Mouse (Mus musculus): ENCODE data around the gene Anxa7. TPM values are rescaled to one million over a fixed set of nuclear protein-coding genes. Genes with fewer than 3 reads are reported as not detected.

The Anxa7 gene
- total and polyA plus RNA-seq, 3 experiments: 60.2 to 99.3 (median 89.2) TPM

- Histone ChIP-seq H3K4me2 (ENCODE audit: insufficient read depth, low read depth, poor library complexity, severe bottlenecking) (no peak overlapping the region), H3K27ac (ENCODE audit: insufficient read depth, low read depth) (no peak overlapping the region), H3K4me1 (ENCODE audit: control insufficient read depth in 1 of 2, insufficient read depth in 2 of 2) (peaks cover 0 to 11% of the 10 kb centered on the region in 2 experiments; a peak in 2 of 4 replicates), H3K4me3 (replicated peaks in 1 of 3; ENCODE audit: low read depth in 2 of 3, low read length in 2 of 3, poor library complexity in 1 of 3) (no peak overlapping the region), H3K9ac (ENCODE audit: insufficient read depth, low read depth) (no peak overlapping the region), H3K9me3 (replicated peaks; ENCODE audit: low read length) (peaks cover 3% of the 10 kb centered on the region), H3K27me3 (replicated peaks) (no peaks in the 10 kb centered on the region), H3K36me3 (replicated peaks in 1 of 2; ENCODE audit: control insufficient read depth in 1 of 2, insufficient read depth in 1 of 2, low read length in 1 of 2) (no peaks in the 10 kb centered on the region), H3K79me2 (replicated peaks; ENCODE audit: control insufficient read depth, extremely low read depth, insufficient read depth, poor library complexity, severe bottlenecking) (no peaks in the 10 kb centered on the region)
- no peak for DNase-seq (ENCODE audit: extremely low read depth)
- dilution Hi-C loops (cut with MboI; ENCODE audit: extremely low pct_ligation_motif_present, extremely low pct_unique_long_range_greater_than_20kb, low sequenced_read_pairs): no loop called here
- TF ChIP-seq MAX (IDR thresholded peaks at IDR 0.05; ENCODE audit: low read length) (no peak), ZKSCAN1 (IDR thresholded peaks at IDR 0.05; ENCODE audit: borderline replicate concordance, low read depth, low read length) (no peak), SIN3A (IDR thresholded peaks at IDR 0.05; ENCODE audit: low read length) (no peak), ZNF384 (IDR thresholded peaks at IDR 0.05; ENCODE audit: low read depth, low read length) (no peak), POLR2A (IDR thresholded peaks at IDR 0.05; ENCODE audit: low read depth, low read length) (no peak), SMC3 (IDR thresholded peaks at IDR 0.05; ENCODE audit: low read depth, low read length) (no peak)
- in situ Hi-C loops (cut with MboI; ENCODE audit: low pct_ligation_motif_present, low pct_unique_long_range_greater_than_20kb, low sequenced_read_pairs): no loop called here
These were observed 32.7 kb downstream of the Anxa7 start for GRCm38 (mm10) chr14:20447209-20447608.

DNA sequence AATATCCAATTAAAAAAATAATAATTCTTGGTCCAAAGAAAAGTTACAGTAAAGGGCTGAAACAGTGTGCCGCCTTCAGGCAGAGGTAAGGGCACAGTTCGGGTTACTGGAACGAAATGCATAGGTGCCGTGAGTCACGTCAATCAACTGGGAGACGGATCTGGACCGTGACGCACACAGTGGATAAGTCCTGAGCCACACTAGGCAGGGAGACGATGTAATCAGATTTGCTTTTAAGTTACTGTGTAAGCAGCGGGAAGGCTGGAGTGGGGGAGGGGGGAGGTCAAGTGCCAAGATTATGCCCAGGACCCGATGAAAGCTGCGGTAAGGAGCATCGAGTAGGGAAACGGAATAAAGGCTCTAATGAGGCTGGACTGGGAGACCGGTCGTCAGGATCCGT lies 37.7 kb downstream of the Anxa7 start:
- no peaks in the 10 kb centered on the region for H3K27me3 ChIP-seq (replicated peaks)
- TF ChIP-seq E2F4 (IDR thresholded peaks at IDR 0.05; ENCODE audit: insufficient replicate concordance, low read depth, low read length): no peak
- no peak for TF ChIP-seq ZMIZ1 (IDR thresholded peaks at IDR 0.05; ENCODE audit: low read depth, low read length)
- no peak for TF ChIP-seq SIN3A (IDR thresholded peaks at IDR 0.05; ENCODE audit: low read length)
- TF ChIP-seq IRF4 (IDR thresholded peaks at IDR 0.05; ENCODE audit: low read depth, low read length): no peak
- TF ChIP-seq NRF1 (IDR thresholded peaks at IDR 0.05; ENCODE audit: low read depth, low read length): no peak
- TF ChIP-seq POLR2AphosphoS2 (IDR thresholded peaks at IDR 0.05; ENCODE audit: low read depth, low read length): no peak
- TF ChIP-seq RAD21 (IDR thresholded peaks at IDR 0.05; ENCODE audit: low read depth, low read length): no peak
- TF ChIP-seq ETS1 (conservative IDR thresholded peaks at IDR 0.05; ENCODE audit: low read depth, low read length): no peak
- TF ChIP-seq EP300 (IDR thresholded peaks at IDR 0.05; ENCODE audit: low read length): no peak
- TF ChIP-seq USF1 (IDR thresholded peaks at IDR 0.05; ENCODE audit: low read depth, low read length): no peak
- no peak for TF ChIP-seq CTCF (conservative IDR thresholded peaks at IDR 0.05 in 1 of 2, IDR thresholded peaks at IDR 0.05 in 1 of 2; ENCODE audit: low read depth in 2 of 2, low read length in 2 of 2)
- no peak for TF ChIP-seq BHLHE40 (IDR thresholded peaks at IDR 0.05; ENCODE audit: low read depth, low read length)
- TF ChIP-seq POLR2A (IDR thresholded peaks at IDR 0.05; ENCODE audit: low read depth, low read length): no peak
- no peak for TF ChIP-seq MYC (IDR thresholded peaks at IDR 0.05; ENCODE audit: low read depth, low read length)
- no peak for TF ChIP-seq RCOR1 (conservative IDR thresholded peaks at IDR 0.05; ENCODE audit: low read depth, low read length)
- TF ChIP-seq ELF1 (IDR thresholded peaks at IDR 0.05; ENCODE audit: low read depth, low read length): no peak
- dilution Hi-C loops (cut with MboI; ENCODE audit: extremely low pct_ligation_motif_present, extremely low pct_unique_long_range_greater_than_20kb, low sequenced_read_pairs): no loop called here

More for the DNA sequence above, 37.7 kb downstream of the Anxa7 start:
- Histone ChIP-seq H3K9me3 (replicated peaks; ENCODE audit: low read length) (peaks cover 3% of the 10 kb centered on the region), H3K9ac (ENCODE audit: insufficient read depth, low read depth) (no peak overlapping the region), H3K4me1 (ENCODE audit: control insufficient read depth in 1 of 2, insufficient read depth in 2 of 2) (peaks cover 0 to 2% of the 10 kb centered on the region in 2 experiments; a peak in 2 of 4 replicates), H3K4me3 (replicated peaks in 1 of 3; ENCODE audit: low read depth in 2 of 3, low read length in 2 of 3, poor library complexity in 1 of 3) (no peak overlapping the region), H3K79me2 (replicated peaks; ENCODE audit: control insufficient read depth, extremely low read depth, insufficient read depth, poor library complexity, severe bottlenecking) (no peaks in the 10 kb centered on the region), H3K36me3 (replicated peaks in 1 of 2; ENCODE audit: control insufficient read depth in 1 of 2, insufficient read depth in 1 of 2, low read length in 1 of 2) (no peaks in the 10 kb centered on the region), H3K27ac (ENCODE audit: insufficient read depth, low read depth) (no peak overlapping the region), H3K4me2 (ENCODE audit: insufficient read depth, low read depth, poor library complexity, severe bottlenecking) (no peak overlapping the region)
- in situ Hi-C loops (cut with MboI; ENCODE audit: low pct_ligation_motif_present, low pct_unique_long_range_greater_than_20kb, low sequenced_read_pairs): no loop called here
- DNase-seq (ENCODE audit: extremely low read depth): no peak

All from CH12.LX (cell line).